Mouse (Mus musculus): ENCODE measurements around the gene Snapc3. TPM values are rescaled to one million over a fixed set of nuclear protein-coding genes. Genes with fewer than 3 reads are reported as not detected.

Gene Snapc3
- 10 to 100 TPM; 32.6 to 39.8 (median 35.6) TPM for total RNA-seq (2022)

DNA sequence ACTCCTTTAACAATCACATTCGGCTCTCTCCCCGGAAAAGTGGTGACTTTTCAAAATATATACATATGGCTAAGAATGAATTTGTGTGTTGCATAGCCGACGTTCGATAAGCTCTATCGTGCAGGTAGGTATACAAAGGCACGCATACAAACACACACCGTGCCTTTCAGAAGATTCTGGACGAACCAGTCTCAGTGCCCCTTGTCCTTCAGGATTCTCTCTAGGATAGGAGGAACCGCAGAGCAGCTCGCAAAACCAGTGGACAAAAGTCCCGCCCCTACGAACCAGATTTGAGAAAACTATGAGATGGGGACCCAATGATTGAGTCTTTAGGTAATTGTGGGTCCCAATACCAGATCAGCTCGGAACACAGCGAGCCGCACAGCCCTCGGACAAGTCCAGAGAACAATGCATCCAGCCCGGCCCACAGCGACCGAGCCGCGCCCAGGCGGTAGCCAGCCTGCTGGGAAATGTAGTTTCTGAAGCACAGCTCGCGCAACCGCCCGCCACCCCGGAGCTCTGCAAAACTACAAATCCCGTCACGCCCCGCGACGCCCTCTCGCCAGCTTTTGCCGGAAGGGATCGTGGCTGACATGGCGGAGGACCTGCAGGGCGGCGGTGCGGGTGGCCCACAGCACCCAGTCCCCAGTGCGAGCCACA, at the start of gene Snapc3:
TSS of gene Snapc3 (plus strand) at position 565 of the 660 bp plus-strand sequence.
- DNase-seq (ENCODE audit: low spot score in 2 of 2) = peak; percentile 94 to 97

DNA sequence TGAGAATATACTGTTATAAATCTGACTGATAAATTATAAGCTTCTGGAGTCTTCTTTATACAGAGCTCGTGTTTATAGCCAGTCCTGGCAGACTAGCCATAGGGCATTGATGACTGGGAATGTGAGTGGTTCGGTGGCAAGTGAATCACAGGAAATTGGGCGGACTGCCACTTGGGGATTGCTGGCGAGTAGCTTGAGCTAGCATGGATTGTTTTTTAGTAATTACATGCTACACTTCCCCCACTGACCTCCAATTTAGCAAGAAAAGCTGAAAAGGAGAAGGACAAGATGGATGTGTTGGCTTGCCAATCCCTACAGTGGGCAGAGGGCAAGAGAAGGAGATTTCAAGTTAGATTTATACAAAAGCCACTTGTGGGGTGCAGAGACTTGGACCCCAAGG, 44.1 kb upstream of the Snapc3 start:
- no peak for DNase-seq (ENCODE audit: low spot score in 2 of 2)

DNA sequence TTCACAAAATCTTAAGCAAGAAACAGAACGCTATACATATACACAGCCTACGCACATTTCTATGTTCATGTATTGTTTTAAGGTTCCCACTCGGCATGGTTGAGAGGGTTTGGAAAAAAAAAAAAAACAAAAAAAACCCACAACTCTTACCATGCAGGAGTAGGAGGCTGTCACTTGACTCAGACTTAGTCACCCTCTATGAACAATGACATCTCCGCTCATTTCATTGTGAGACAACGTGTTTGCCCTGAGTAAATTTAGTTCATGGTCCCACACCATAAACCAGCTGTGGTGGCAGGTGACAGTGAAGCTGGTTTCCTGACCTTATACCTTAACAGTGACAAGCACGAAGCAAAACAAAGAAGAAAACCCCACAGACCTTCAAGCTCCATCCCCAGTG, 41.9 kb upstream of the Snapc3 start:
- no peak for DNase-seq (ENCODE audit: low spot score in 2 of 2)

DNA sequence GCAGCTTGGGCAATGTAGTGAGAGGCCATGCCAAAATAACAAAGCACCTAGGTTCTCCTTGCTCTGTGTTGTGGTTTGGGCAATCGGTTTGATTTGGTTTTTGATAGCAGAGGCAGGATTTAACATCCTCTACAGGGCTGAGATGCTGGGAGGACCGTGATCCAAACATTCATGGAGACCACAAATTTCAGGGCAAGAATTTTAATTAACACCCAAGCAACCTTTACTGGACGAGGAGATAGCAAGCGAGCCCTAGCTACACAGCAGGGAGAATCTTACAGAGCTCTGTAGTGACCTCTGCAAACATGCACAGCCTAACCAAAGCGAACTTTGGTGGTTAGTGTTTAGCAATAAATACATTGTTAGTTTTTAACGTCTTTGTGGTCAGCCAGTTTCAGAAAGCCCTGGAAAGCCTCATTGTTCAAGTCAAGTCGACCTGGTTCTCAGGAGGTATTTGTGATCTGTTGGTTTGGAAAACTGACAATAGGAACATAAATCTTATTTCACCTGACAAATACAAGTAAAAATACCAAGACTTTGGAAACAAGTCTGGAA, 41.0 kb upstream of the Snapc3 start:
- no peak for DNase-seq (ENCODE audit: low spot score in 2 of 2)

DNA sequence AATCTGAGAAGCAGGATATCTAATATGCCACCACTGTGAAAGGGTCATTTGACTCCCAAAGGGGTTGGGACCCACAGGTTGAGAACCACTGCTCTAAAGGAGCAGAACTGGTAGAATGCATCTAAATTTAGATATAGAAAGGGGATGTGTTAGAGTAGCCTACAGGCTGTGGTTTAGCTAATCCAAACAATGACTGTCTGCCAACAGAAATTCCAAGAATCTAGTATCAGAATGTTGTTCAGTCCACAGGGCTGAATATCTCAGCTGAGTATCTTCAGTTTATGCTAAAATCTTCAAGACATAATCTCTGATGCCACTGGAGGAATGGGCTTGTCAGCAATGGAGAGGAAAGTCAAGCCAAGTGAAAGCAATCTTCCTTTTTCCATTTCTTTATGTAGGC, 38.5 kb upstream of the Snapc3 start:
- DNase-seq (ENCODE audit: low spot score in 2 of 2) = no peak

DNA sequence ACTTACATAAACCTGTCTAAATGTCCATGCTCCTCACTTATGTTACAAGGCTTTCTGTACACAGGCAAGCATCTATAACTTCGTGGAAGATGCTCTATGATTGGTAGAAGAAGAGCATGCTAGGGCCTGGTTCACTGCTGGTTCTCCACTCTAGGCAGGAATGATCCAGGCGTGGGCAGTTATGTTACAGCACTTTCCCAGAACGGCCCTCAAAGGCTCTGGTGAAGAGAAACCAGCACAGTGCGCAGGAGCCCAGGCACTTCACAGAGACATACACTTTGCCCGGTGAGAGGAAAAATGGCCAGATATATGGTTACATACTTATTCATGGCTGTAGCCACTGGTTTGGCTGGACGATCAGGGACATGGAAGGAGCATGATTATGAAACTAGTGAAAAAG, 37.8 kb upstream of the Snapc3 start:
- no peak for DNase-seq (ENCODE audit: low spot score in 2 of 2)

DNA sequence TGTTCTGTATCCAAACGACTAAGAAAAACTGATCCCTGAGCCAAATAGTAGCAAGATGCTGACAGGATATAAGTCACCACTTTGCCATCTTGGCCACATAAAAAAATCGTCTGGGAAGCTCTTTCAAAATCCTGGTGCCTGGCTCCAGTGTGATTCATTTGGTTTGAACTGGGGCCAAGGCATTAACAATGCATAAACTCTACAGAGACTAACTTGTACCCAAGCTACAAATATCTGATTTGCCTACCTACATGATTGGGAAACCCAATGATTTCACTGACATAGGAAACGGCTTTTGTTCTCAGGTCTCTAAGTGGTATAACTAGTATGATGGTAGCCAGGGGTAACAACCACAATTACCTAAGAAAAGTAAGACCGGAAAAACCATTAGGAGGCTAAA, 37.3 kb upstream of the Snapc3 start:
- no peak for DNase-seq (ENCODE audit: low spot score in 2 of 2)

DNA sequence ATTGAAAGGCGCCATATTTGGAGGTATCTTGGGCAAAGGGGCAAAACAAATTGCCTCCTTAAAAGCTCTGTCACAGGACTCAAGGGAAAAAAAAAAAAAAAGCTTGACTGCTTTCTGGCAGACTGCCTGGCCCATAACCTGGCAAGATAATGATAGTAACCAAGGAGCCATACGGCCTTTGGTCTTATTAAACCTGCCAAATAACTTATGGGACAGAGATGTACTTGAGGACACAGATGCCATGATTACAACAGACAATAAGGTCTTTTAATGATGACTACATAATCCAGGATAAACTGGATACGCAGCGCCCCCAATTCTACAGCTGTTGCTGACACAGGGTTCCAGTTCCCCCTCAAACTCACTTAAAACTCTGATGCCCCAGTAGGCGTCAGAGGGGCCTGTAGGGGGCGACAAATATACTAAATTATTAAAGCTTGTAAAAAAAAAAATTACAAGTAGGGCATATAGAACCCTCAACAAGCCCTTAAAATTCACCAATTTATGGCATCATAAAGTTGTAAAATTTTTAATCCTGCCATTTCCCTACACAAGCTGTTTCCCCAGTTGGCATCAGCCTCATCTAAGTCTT, 33.5 kb upstream of the Snapc3 start:
- DNase-seq (ENCODE audit: low spot score in 2 of 2) = no peak

DNA sequence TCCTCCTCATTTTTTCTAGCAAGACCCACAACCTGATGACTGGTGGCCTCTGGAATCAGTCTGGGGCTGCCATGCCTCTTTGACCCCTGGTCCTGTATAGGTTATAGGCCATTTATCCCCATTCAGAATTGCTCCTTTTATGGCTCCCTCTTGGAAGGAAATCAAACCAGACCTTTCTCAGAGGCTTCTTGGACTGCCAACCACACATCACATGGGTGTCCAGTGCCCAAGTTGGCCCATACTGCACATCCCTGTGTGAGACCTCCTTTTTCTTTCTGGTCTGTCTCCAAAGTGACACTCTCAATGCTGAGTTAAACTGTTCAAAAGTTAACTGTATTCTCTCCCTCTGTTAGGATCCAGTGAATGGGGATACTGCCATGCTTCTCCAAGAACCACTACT, 32.4 kb upstream of the Snapc3 start:
- DNase-seq (ENCODE audit: low spot score in 2 of 2) = no peak

DNA sequence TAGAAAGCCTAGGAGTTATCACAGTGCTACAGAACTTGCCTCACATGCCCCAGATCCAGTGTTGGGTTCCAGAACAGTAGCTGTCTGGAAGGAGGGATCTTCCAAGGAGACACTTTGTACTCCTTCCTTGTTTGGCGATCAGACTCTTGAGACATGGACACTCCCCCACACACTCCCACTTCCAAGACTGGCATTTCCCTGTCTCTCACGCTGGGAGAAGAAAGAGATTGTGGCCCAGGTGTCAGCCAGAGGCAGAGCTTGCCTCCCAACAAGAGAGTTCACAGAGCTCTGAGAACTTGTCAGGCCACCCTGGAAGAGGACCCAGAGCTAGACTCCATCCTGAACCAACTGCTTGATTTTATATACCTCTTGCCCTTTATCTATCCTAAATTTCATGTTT, 27.0 kb upstream of the Snapc3 start:
- no peak for DNase-seq (ENCODE audit: low spot score in 2 of 2)

DNA sequence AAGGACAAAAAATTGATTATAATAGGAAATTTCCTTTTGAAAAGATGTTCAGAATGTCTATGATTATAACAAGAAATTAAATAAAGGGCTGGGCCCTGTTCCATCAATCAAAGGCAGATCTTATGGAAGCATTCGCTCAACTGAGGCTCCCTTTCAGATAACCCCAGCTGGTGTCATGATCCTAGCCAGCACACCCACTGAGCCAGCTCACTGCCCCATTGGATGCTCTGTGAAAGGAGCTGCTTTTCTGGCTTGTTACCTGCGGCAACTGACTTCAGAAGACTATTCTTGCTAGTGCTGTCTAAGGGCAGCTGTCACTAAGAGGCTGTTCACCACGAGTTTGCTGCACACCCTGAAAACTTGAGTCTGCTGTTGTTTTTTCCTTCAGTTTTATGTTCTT, 25.6 kb upstream of the Snapc3 start:
- no peak for DNase-seq (ENCODE audit: low spot score in 2 of 2)

DNA sequence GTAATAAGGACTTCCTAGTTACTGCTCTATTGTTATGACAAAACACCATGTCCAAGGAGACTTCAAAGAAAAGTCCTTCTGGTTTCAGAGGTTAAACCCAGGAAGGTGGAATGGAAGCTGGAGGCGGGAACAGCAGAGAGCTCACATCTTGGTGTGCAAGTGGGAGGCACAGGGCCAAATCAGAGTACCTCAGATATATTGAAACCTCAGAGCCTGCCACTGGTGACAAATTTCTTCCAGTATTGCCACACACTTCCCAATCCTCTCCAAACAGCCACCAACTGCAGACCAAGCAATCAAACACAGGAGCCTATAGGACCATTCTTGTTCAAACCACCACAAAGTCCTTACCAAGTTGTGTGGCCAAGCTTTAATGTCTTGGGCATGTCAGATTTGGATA, 23.8 kb upstream of the Snapc3 start:
- no peak for DNase-seq (ENCODE audit: low spot score in 2 of 2)

DNA sequence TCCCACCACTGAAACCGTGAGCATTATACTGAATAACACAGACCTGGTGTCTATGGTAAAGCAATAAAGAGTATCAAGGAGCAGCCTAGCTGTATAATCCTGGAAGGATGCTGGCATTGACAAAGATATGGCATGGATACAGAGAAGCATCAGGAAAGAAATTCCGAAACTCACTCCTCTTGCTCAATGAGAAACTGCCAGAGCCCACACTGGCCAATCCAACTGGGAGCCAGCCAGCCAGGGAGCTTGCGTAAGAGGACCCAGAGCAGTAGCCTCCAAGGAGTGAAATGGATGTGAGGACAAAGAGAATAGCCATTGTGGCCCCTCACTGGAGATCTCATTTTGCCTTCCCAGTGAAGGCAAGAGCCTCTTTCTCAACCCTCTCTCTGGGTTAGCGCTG, 21.2 kb upstream of the Snapc3 start:
- no peak for DNase-seq (ENCODE audit: low spot score in 2 of 2)

DNA sequence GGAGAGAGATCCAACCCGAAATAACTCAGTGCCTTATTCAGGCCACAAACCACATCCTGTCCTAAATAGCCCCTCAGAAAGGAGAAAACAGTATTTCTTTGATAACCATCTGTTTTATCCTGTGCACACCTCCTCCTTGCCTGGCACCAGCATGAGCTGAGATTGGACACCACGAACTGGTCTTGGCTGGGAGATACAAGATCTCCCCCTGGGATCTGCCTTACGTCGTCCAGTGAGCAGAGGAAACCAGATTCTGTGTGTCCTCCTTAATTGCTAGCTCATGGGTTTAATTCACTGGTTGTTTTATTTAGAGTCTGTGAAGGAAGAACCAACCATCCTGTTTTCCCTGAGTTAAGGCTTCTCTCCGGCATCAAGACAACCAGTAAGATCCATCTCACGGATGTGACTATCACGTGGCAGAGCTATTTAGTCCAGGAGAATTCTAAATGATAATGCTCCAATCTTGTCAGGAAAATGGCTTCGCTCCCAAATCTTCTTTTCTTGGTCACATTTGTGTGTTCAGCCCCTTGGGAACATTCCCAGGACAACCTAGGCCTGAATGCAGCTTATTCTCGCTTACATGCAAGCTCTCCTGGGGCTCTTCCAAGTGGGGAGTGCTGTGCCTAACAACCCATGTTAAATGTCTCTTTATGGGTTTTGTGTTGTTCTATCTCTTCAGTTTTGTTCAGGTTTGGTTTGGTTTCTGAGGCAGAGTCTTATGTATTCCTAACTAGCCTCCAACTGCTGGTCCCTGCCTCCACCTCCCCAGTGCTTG, 20.3 kb upstream of the Snapc3 start:
- no peak for DNase-seq (ENCODE audit: low spot score in 2 of 2)

DNA sequence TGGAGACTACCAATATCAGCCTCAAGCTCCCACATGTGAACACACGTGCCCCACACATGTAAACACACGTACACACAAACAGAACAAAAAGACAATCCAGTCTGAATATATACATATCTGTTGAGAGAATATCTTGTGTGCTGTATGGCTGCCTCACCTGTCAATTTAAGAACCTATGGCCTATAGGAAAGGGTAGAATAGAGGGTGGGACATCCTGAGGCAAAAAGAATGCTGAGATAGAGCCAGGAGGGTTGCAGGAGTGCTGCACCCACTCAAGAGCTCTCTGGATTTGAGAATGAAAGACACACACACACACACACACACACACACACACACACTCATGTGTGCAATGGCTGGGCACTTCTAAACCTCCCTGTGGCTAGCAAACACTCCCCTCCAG, 19.0 kb upstream of the Snapc3 start:
- DNase-seq (ENCODE audit: low spot score in 2 of 2) = no peak

DNA sequence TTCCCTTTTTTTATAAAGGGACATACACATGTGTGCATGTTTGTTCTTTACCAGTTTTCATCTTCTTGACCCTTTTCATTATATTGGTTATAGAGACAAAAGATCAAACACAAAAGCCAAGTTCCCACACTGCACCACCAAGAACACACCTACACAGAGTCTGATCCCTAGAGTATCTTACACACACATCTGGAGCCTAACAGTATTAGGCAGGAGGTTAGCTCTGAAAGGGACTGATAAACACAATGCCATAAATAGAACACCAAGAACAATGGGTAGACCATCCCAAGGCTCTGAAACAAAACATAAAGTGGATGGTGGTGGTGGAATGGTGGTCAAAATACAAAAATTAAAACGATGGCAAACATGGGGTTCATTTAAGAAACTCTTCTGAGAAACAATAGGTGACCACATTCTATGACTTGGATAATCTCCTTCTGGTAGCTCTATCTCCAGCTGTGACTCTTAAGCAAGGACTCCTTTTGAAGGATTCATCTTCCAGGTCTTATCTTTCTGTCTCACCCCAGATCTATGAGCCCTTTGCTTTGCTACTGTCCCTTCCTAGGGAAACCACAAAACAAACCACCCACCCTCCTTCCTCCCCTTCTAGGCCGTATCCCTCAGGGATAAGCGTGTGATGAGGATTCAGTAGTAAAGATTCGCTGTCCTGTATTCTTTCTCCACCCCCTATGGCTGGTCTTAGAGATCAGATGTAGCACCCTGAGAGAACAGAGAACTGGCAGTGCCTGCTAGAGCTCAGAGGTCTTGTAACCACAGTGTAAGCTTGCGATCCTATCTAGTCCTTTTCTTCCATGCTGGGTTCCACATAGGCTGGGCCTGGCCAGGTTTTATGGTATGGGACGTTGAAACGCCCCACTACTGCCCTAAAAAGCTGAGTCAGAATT, 16.6 kb upstream of the Snapc3 start:
- no peak for DNase-seq (ENCODE audit: low spot score in 2 of 2)

DNA sequence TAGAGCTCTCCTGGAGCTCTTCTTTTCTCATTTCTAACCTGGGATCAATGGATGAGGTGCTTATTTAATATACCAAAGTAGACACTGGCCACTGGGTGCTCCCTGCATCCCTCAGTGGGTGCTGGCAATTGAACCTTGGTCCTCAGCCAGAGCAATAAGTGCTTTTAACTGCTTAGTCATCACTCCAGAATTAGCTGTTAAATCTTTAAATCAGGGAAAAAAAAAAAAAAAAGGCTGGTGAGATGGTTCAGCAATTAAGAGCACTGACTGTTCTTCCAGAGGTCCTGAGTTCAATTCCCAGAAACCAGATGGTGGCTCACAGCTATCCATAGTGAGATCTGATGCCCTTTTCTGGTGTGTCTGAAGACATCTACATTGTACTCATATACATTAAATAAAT, 15.8 kb upstream of the Snapc3 start:
- DNase-seq (ENCODE audit: low spot score in 2 of 2) = no peak

DNA sequence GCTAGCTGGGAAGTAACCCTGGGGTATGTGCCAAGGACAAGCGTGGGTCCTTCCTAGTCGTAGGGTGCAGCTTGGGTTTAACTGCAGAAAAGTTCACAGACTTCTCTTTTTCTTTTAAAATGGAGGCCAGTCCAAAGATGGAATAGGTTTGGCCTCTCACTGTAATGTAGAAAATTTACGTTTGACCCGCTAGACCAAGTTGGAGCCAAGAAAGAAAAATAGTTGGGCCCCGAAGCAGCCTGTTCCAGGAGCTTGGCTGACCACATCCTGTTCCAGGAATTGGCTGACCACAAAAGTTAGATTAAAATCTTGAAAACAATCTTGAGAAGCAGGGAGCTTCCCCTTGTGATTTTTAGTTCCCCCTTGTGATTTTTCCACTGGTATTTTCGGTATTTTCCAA, 9.8 kb upstream of the Snapc3 start:
- DNase-seq (ENCODE audit: low spot score in 2 of 2) = no peak

DNA sequence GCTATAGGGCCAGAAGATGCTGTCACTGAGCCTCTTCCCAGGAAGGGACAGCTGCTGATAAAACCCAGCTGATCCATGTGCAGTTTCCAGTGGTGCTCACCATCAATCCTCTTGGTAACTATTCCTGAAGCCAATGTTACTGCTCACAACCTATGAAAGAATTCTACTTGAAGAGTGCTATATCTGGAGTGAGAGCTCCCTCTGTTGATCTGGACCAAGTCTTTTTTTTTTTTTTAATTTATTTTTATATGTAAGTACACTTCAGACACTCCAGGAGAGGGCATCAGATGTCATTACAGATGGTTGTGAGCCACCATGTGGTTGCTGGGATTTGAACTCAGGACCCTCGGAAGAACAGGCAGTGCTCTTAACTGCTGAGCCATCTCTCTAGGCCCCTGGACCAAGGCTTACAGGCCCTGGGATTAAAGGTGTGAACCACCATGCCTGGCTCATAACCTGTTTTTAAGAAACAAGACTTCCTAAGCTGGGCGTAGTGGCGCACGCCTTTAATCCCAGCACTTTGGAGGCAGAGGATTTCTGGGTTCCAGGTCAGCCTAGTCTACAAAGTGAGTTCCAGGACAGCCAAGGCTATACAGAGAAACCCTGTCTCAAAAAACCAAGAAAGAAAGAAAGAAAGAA, 7.5 kb upstream of the Snapc3 start:
- DNase-seq (ENCODE audit: low spot score in 2 of 2) = no peak

DNA sequence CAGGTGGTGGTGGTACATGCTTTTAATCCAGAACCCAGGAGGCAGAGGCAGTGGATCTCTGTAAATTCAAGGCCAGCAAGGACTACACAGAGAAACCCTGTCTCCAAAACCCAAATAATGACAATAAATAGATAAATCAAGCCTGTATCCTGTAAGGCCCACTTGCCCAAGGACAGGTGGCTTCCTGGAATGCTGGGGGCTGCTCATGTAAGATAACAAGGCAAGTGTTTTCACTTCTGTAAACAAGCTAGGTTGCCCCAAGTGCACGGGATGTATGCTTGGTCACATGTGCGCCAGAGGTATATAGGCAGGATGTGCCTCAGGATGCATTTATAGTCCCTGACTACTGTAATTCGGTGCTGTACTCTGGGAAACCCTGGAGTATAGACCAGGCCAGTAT, 5.5 kb upstream of the Snapc3 start:
- no peak for DNase-seq (ENCODE audit: low spot score in 2 of 2)

DNA sequence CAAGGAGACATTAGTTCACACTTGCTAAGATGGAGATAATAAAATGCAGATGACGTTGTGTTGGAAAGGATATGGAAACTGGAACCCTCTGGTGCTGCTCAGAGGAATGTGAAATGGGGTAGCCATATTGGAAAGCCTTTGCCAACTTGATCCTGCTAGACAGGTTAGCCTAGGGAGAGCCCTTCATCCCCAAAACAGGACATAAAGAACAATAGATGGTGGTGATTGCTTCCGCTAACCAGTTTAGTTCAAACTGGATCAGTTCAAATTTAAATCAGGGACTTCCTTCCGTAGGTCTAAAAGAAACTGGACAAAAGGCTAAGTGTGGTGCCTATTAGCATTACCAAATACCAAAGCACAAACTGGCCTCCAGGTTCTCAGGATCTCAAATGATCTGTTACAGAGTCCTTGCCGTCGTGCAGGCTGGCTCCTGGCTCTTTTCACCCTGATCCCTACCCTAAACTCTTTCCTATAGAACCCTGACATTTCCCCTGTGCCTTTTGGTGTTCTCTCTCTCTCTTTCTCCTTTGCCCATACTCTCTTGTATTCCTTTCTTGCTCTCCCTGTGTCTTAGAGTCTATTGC, 3.2 kb upstream of the Snapc3 start:
- DNase-seq (ENCODE audit: low spot score in 2 of 2) = no peak
